Mouse (Mus musculus) right cerebral cortex, postnatal 36 days (tissue): ENCODE data around the gene Npb.
"Not testable (repeated sequence)": the region's sequence is repeated elsewhere in the genome, so short reads cannot be mapped to it uniquely, and the experiment has no call there.

Experiments
- DNase-seq, 2 experiments: peaks; one replicate each; pipeline ENCODE4 v3.0.0; 2022; ENCODE audit warnings: low spot score in 2 of 2, mixed read lengths in 1 of 2

The Npb gene

DNA sequence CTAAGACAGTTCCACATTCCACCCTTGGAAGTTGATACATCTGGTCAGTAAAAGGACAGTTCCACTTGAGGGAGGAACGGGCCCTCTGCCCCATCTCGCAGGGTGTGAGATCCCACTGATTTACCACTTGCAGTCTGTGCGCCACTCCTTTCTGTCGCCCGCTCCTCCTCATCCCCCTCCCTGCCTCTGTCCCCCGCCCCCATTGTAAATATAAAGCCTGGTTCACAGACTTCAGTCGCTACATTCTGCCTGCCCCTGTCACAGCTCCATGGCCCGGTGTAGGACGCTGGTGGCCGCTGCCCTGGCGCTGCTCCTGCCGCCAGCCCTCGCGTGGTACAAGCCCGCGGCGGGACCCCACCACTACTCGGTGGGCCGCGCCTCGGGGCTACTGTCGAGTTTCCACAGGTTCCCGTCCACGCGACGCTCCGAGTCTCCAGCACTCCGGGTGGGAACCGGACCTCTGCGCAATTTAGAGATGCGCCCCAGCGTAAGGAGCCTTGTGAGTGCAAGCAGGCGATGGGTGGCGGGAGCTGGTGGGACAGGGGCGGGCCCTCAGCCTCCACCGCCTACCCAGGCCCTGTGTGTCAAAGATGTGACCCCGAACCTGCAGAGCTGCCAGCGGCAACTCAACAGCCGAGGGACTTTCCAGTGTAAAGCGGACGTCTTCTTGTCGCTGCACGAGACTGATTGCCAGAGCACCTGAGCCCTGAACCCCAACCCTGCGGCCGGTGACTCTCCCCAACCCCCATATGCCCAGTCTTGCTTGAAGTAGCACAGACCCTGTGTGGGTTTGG lies at the start of gene Npb:
Gene Npb, plus strand, starts transcription at position 237 of the 794 bp plus-strand sequence.
- DNase-seq, result no peak

DNA sequence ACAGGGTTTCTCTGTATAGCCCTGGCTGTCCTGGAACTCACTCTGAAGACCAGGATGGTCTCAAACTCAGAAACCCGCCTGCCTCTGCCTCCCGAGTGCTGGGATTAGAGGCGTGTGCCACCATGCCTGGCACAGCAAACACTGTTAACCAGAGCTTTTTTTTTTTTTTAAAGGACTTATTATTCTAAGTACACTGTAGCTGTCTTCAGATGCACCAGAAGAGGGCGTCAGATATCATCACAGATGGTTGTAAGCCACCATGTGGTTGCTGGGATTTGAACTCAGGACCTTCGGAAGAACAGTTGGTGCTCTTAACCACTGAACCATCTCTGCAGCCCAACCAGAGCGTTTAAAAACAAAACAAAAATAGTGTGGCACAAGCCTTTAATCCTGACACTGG lies 49.4 kb upstream of the Npb start:
- not testable (repeated sequence) for DNase-seq

GRCm38 (mm10) chr11:120560952-120561728 lies 47.1 kb upstream of the Npb start:
- DNase-seq, result no peak

- DNase-seq, result no peak
Measured at GRCm38 (mm10) chr11:120562949-120563348, 45.3 kb upstream of the Npb start.

- no peak for DNase-seq
Measured at GRCm38 (mm10) chr11:120565114-120565513, 43.2 kb upstream of the Npb start.

DNA sequence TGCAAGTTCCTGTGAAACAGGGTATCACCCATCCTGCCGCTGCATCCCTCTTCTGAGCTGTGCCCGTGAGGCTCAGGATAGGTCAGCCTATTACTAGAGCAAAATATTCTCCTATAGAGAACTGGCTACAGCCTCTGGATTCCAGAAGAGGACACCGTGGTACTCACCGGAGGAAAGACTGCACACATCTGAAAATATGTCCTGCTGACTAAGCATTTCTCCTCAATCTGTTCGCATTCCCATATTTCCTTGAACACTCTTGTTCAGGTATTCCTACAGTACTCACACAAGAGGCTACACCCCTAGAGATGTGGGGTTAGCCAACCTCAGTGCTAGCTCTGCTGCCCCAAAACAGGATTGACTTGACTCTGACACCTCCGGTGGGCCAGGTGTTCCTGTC lies 40.0 kb upstream of the Npb start:
- DNase-seq, result no peak

GRCm38 (mm10) chr11:120571122-120571521 lies 37.2 kb upstream of the Npb start:
- DNase-seq, result no peak

DNA sequence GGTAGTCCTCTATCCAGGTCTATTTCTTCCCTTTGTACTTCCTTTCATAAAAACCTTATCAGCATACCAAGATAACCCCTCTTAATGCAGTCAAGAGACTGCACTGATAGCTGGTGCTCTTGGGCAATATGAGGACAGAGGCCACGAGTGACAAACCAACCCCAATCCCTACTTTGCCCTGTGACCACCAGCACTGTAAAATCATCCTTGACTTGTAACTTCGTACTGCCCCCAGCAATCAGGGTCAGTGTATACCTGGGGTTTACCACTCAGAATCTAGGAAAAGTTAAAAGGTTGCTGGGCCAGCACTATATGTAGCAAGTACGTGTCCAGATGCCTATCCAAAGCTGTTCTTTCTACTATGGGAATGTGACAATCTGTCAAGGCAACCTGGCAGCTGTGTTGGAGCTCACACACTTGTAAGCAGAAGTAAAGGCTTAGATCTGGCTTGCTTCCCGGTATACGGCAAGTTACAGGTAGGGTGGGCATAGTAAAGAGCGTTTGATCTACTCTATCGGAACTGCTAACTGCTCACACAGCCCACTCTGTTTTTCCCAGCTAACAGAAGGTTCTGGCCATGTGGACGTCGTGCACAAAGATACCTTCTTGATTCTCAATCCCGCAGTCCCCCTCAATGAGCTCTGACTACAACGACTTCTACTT lies 36.4 kb upstream of the Npb start:
- DNase-seq, result no peak

GRCm38 (mm10) chr11:120572417-120572751 lies 35.9 kb upstream of the Npb start:
- no peak for DNase-seq

DNA sequence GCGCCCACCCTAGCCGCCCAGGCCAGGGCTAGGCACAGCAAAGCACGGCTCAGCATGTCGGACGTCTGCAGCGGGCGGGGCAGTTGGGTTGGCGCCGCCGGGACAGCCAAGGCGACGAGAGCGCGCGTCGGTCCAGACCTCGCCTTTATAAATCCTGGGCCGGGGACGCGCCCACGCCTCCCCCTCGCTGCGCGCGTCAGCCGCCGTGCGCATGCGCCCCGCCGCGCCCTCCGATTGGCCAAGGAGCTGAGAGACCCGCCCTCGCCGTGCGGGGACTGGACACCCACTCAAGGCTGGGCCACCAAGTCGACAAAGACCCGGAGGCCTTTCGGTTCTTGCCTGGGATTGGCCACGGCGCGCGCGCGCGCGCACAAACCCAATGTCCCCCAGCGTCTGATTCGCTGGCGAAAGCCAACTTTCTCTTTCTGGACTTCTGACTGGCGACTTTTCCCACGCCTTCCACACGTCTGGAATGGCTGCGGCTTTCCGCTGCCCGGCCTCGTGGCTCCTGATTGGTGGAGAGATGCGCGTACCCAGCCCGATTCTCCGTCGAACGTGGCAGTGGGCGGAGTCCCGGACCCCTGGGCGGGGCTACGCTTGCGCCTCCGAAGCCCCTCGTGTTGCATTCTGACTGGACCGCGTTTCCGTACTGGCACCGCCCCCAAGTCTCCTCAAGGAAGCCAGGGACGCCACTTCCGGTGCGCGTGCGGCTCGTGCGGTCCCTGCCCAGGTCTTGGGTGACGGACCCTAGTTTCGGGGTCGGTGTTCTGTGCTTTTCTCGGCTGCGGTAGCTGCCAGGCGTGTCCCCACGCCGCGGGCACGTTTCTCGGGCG lies 35.3 kb upstream of the Npb start, which contains the start of gene P4hb:
Gene P4hb, minus strand, starts transcription at position 502 of the 833 bp plus-strand sequence.
- peak; percentile 100 for DNase-seq

DNA sequence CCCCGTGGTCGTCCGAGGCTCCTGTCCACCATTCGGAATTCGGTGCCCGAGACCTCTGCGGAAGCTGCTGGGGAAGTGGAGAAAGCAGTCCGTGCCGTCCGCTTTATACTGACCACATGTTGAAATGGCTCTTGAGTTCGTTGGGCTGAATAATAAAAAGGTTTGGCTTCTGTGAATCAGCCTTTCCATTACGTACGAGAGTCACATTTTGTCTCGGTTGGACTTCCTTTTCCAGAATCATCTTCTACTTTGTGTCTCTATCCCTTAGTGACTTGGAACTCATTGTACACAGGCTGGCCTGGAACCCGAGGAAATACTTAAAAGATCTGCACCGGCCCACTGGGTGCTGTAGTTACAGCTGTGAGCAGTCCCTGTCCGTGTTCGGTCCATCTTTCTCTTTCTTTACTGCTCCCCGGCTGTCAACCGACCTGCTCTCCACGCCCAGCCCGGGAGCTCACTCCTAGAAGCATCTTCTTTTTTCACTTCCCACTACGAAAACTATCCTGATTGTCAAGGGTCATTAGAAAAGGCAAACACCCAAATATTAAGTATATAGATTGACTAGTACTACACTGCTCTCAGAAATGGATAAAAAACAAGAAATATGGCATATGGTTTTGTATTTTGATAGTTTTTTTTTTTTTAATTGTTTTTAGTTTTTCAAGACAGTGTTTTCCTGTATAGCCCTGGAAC lies 34.5 kb upstream of the Npb start:
- no peak for DNase-seq

- DNase-seq, result no peak
Measured at GRCm38 (mm10) chr11:120574278-120574600, 34.0 kb upstream of the Npb start.

GRCm38 (mm10) chr11:120575046-120575445 lies 33.2 kb upstream of the Npb start:
- DNase-seq, result no peak

- DNase-seq, result no peak
Measured at GRCm38 (mm10) chr11:120575940-120576339, 32.3 kb upstream of the Npb start.

- DNase-seq, result no peak
Measured at GRCm38 (mm10) chr11:120576365-120576981, 31.8 kb upstream of the Npb start.

DNA sequence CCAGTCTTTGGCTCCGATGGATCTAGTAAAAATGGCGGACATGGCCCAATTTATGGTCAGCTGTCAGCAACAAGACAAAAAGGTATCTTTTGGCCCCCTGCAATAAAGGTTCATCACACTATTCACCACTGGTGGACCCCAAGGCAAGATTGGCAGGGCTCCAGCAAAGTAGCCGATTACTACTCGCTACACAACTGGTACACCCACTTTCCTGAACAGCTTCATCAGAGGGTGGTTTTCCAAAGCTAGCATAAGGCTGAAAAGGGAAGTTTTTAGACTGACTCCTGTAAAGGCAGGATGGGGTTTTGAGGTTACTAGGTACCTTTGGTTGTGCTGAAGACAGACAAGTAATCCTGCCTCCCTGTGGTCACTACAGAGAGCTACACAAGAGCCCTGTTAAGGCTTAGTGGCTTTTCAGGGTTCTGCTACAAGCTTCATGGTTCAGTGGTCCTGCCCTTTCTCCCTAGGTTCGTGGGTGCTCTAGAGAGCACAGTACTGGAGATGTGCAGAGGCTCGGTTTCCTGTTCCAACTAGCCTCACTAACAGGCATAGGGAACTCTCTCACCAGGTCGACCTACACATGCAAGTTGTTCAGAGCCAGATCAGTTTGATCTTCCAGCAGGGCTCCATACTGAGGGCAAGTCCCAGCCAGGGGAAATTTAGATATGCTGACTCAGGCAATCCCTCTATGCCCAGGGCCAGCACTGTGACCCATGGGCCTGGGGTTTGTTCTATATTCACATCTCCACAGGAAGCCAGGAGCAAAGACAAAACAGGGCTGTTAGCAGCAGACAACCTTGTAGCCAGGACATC lies 30.9 kb upstream of the Npb start:
- DNase-seq, result no peak

- DNase-seq, result no peak
Measured at GRCm38 (mm10) chr11:120578024-120578693, 30.1 kb upstream of the Npb start.

- no peak for DNase-seq
Measured at GRCm38 (mm10) chr11:120578694-120579243, 29.5 kb upstream of the Npb start.
